Mouse (Mus musculus): ENCODE measurements around the gene Cd59a. TPM values are rescaled to one million over a fixed set of nuclear protein-coding genes. Genes with fewer than 3 reads are reported as not detected.
A peak's percentile ranks its signal among the peaks of the same experiment; 100 is the strongest.
"Not testable (repeated sequence)": the region's sequence is repeated elsewhere in the genome, so short reads cannot be mapped to it uniquely, and the experiment has no call there.

Cd59a gene
- polyA plus RNA-seq, 1 experiment from 2014 or later: 27.8 TPM

- WGBS: 8% methylated on average over 3 of the region's 3 CpGs
- no peak for ATAC-seq (ENCODE audit: low read depth)
- Histone ChIP-seq H3K36me3 (ENCODE audit: control insufficient read depth, insufficient read depth, low read length) (no peaks in the 10 kb centered on the region), H3K27me3 (ENCODE audit: control insufficient read depth, insufficient read depth, low read depth, low read length) (no peaks in the 10 kb centered on the region), H3K9me3 (ENCODE audit: control insufficient read depth, low read length) (no peaks in the 10 kb centered on the region), H3K4me3 (ENCODE audit: low read length) (no peak overlapping the region), H3K9ac (ENCODE audit: low read length) (no peak overlapping the region), H3K4me1 (replicated peaks; ENCODE audit: control insufficient read depth, insufficient read depth, low read length) (0 out of 2 replicates have a peak, but pooled peaks cover 8% of the 10 kb centered on the region), H3K27ac (ENCODE audit: low read length) (0 out of 2 replicates have a peak overlapping the region, but pooled peaks have one; percentile 30), H3K4me2 (ENCODE audit: low read depth, low read length) (no peak overlapping the region)
These were observed 3.1 kb downstream of the Cd59a start for GRCm38 (mm10) chr2:104098529-104099230.

GRCm38 (mm10) chr2:104099231-104099585 lies 3.6 kb downstream of the Cd59a start:
- 0 out of 2 replicates have a peak, but pooled peaks cover 8% of the 10 kb centered on the region for H3K4me1 ChIP-seq (replicated peaks; ENCODE audit: control insufficient read depth, insufficient read depth, low read length)

GRCm38 (mm10) chr2:104099946-104100345 lies 4.3 kb downstream of the Cd59a start:
- H3K4me3 ChIP-seq (ENCODE audit: low read length): no peak overlapping the region
- 0 out of 2 replicates have a peak, but pooled peaks cover 8% of the 10 kb centered on the region for H3K4me1 ChIP-seq (replicated peaks; ENCODE audit: control insufficient read depth, insufficient read depth, low read length)
- H3K9ac ChIP-seq (ENCODE audit: low read length): no peak overlapping the region
- no peak overlapping the region for H3K4me2 ChIP-seq (ENCODE audit: low read depth, low read length)
- ATAC-seq (ENCODE audit: low read depth): no peak
- H3K27me3 ChIP-seq (ENCODE audit: control insufficient read depth, insufficient read depth, low read depth, low read length): no peaks in the 10 kb centered on the region
- H3K9me3 ChIP-seq (ENCODE audit: control insufficient read depth, low read length): no peaks in the 10 kb centered on the region
- WGBS: 48% methylated on average over 1 of the region's 1 CpGs
- no peak overlapping the region for H3K27ac ChIP-seq (ENCODE audit: low read length)
- no peaks in the 10 kb centered on the region for H3K36me3 ChIP-seq (ENCODE audit: control insufficient read depth, insufficient read depth, low read length)

More at GRCm38 (mm10) chr2:104099231-104099585, 3.6 kb downstream of the Cd59a start:
- no peaks in the 10 kb centered on the region for H3K27me3 ChIP-seq (ENCODE audit: control insufficient read depth, insufficient read depth, low read depth, low read length)
- no peak overlapping the region for H3K4me2 ChIP-seq (ENCODE audit: low read depth, low read length)
- WGBS: 91% methylated on average over 2 of the region's 2 CpGs
- no peak overlapping the region for H3K9ac ChIP-seq (ENCODE audit: low read length)
- H3K9me3 ChIP-seq (ENCODE audit: control insufficient read depth, low read length): no peaks in the 10 kb centered on the region
- H3K27ac ChIP-seq (ENCODE audit: low read length): no peak overlapping the region
- no peak overlapping the region for H3K4me3 ChIP-seq (ENCODE audit: low read length)
- no peak for ATAC-seq (ENCODE audit: low read depth)
- no peaks in the 10 kb centered on the region for H3K36me3 ChIP-seq (ENCODE audit: control insufficient read depth, insufficient read depth, low read length)

GRCm38 (mm10) chr2:104104800-104105199 lies 9.2 kb downstream of the Cd59a start:
- WGBS: 82% methylated on average over 6 of the region's 6 CpGs

GRCm38 (mm10) chr2:104109021-104109420 lies 13.4 kb downstream of the Cd59a start:
- not testable (repeated sequence) for H3K9me3 ChIP-seq (ENCODE audit: control insufficient read depth, low read length); H3K27me3 ChIP-seq (ENCODE audit: control insufficient read depth, insufficient read depth, low read depth, low read length); H3K4me3 ChIP-seq (ENCODE audit: low read length); ATAC-seq (ENCODE audit: low read depth); H3K36me3 ChIP-seq (ENCODE audit: control insufficient read depth, insufficient read depth, low read length); H3K4me1 ChIP-seq (replicated peaks; ENCODE audit: control insufficient read depth, insufficient read depth, low read length); H3K9ac ChIP-seq (ENCODE audit: low read length); H3K4me2 ChIP-seq (ENCODE audit: low read depth, low read length); H3K27ac ChIP-seq (ENCODE audit: low read length)
- WGBS: 66% methylated on average over 2 of the region's 2 CpGs

More at GRCm38 (mm10) chr2:104104800-104105199, 9.2 kb downstream of the Cd59a start:
- Histone ChIP-seq H3K4me3 (ENCODE audit: low read length) (no peak overlapping the region), H3K4me1 (replicated peaks; ENCODE audit: control insufficient read depth, insufficient read depth, low read length) (no peaks in the 10 kb centered on the region), H3K9me3 (ENCODE audit: control insufficient read depth, low read length) (no peaks in the 10 kb centered on the region), H3K27ac (ENCODE audit: low read length) (no peak overlapping the region), H3K27me3 (ENCODE audit: control insufficient read depth, insufficient read depth, low read depth, low read length) (no peaks in the 10 kb centered on the region), H3K9ac (ENCODE audit: low read length) (no peak overlapping the region), H3K36me3 (ENCODE audit: control insufficient read depth, insufficient read depth, low read length) (no peaks in the 10 kb centered on the region), H3K4me2 (ENCODE audit: low read depth, low read length) (no peak overlapping the region)
- ATAC-seq (ENCODE audit: low read depth): no peak

GRCm38 (mm10) chr2:104109528-104109927 lies 13.9 kb downstream of the Cd59a start:
- no peak overlapping the region for H3K27ac ChIP-seq (ENCODE audit: low read length)

GRCm38 (mm10) chr2:104110031-104110430 lies 14.4 kb downstream of the Cd59a start:
- Histone ChIP-seq H3K36me3 (ENCODE audit: control insufficient read depth, insufficient read depth, low read length) (no peaks in the 10 kb centered on the region), H3K9ac (ENCODE audit: low read length) (no peak overlapping the region), H3K4me1 (replicated peaks; ENCODE audit: control insufficient read depth, insufficient read depth, low read length) (no peaks in the 10 kb centered on the region), H3K4me2 (ENCODE audit: low read depth, low read length) (no peak overlapping the region), H3K27me3 (ENCODE audit: control insufficient read depth, insufficient read depth, low read depth, low read length) (no peaks in the 10 kb centered on the region), H3K27ac (ENCODE audit: low read length) (no peak overlapping the region), H3K4me3 (ENCODE audit: low read length) (no peak overlapping the region), H3K9me3 (ENCODE audit: control insufficient read depth, low read length) (no peaks in the 10 kb centered on the region)
- 78% methylated on average over 4 of the region's 4 CpGs for WGBS
- ATAC-seq (ENCODE audit: low read depth): no peak

More at GRCm38 (mm10) chr2:104109528-104109927, 13.9 kb downstream of the Cd59a start:
- H3K9me3 ChIP-seq (ENCODE audit: control insufficient read depth, low read length): no peaks in the 10 kb centered on the region
- 43% methylated on average over 2 of the region's 2 CpGs for WGBS
- ATAC-seq (ENCODE audit: low read depth): peak; percentile 34; the same call in 1 of the 2 replicates
- no peaks in the 10 kb centered on the region for H3K27me3 ChIP-seq (ENCODE audit: control insufficient read depth, insufficient read depth, low read depth, low read length)
- H3K9ac ChIP-seq (ENCODE audit: low read length): no peak overlapping the region
- no peaks in the 10 kb centered on the region for H3K36me3 ChIP-seq (ENCODE audit: control insufficient read depth, insufficient read depth, low read length)
- H3K4me2 ChIP-seq (ENCODE audit: low read depth, low read length): no peak overlapping the region
- no peak overlapping the region for H3K4me3 ChIP-seq (ENCODE audit: low read length)
- no peaks in the 10 kb centered on the region for H3K4me1 ChIP-seq (replicated peaks; ENCODE audit: control insufficient read depth, insufficient read depth, low read length)

GRCm38 (mm10) chr2:104111170-104111797 lies 15.7 kb downstream of the Cd59a start:
- not testable (repeated sequence) for ATAC-seq (ENCODE audit: low read depth)

GRCm38 (mm10) chr2:104113563-104113962 lies 18.0 kb downstream of the Cd59a start:
- H3K4me1 ChIP-seq (replicated peaks; ENCODE audit: control insufficient read depth, insufficient read depth, low read length); H3K9ac ChIP-seq (ENCODE audit: low read length); ATAC-seq (ENCODE audit: low read depth); H3K27ac ChIP-seq (ENCODE audit: low read length); H3K4me3 ChIP-seq (ENCODE audit: low read length); H3K9me3 ChIP-seq (ENCODE audit: control insufficient read depth, low read length); H3K4me2 ChIP-seq (ENCODE audit: low read depth, low read length); H3K36me3 ChIP-seq (ENCODE audit: control insufficient read depth, insufficient read depth, low read length); H3K27me3 ChIP-seq (ENCODE audit: control insufficient read depth, insufficient read depth, low read depth, low read length): not testable (repeated sequence)

More at GRCm38 (mm10) chr2:104111170-104111797, 15.7 kb downstream of the Cd59a start:
- not testable (repeated sequence) for H3K27ac ChIP-seq (ENCODE audit: low read length); H3K4me2 ChIP-seq (ENCODE audit: low read depth, low read length); H3K9me3 ChIP-seq (ENCODE audit: control insufficient read depth, low read length); H3K36me3 ChIP-seq (ENCODE audit: control insufficient read depth, insufficient read depth, low read length); H3K4me3 ChIP-seq (ENCODE audit: low read length); H3K9ac ChIP-seq (ENCODE audit: low read length); H3K4me1 ChIP-seq (replicated peaks; ENCODE audit: control insufficient read depth, insufficient read depth, low read length); H3K27me3 ChIP-seq (ENCODE audit: control insufficient read depth, insufficient read depth, low read depth, low read length)
- no CpG with 5 or more reads among the region's 1 CpGs for WGBS

All from lung, embryonic 16.5 days (tissue).